In the genomic region with DNA sequence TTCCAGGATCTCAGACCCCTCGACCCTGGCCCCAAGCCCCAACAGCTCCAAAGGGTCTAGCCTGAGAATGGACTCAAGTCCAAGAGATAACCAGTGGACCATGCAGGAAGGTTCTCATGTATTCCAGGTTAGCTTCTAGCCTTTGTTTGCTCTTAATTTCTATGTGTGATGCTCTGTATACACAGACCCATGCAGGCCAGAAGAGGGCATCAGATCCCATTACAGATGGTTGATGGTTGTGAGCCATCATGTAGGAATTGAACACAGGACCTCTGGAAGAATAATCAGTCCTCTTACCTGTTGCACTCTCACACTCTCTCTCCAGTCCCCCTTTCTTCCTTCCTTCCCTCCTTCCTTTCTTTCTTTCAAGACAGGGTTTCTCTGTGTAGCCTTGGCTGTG, we compare ENCODE assay signal across 14 mouse cellular contexts. TPM values are rescaled to one million over a fixed set of nuclear protein-coding genes. Genes with fewer than 3 reads are reported as not detected.
DNase-seq lines count a peak whose midpoint lies in the region; ATAC-seq lines count a peak whose summit lies in the region.
"Had no signal": no experiment of that assay in that cellular context is flagged by ENCODE, and none has a peak within 500 bp of the region (broad histone marks: within the 10 kb centered on the region; RNA-seq: fewer than 3 reads in every experiment).

No protein-coding gene starts in this region.

- no peak for ATAC-seq in heart, embryonic 15.5 days (replicated peaks; ENCODE audit: insufficient number of reproducible peaks, insufficient read depth, low FRiP score, low read depth)
- no peak for ATAC-seq in lung, embryonic 16.5 days (ENCODE audit: low read depth)
- no peak for ATAC-seq in intestine, embryonic 15.5 days
- ATAC-seq in stomach, embryonic 16.5 days (ENCODE audit: insufficient read depth, low FRiP score): no peak
- no peak for ATAC-seq in hindbrain, embryonic 16.5 days
- ATAC-seq: activated CD4-positive, CD25-positive, alpha-beta regulatory T cell, adult 4 months had no signal

- 38% methylated on average over 1 of the region's 1 CpGs for WGBS in heart, embryonic 15.5 days
- 23% methylated on average over 1 of the region's 1 CpGs for WGBS in lung, embryonic 16.5 days
- WGBS in intestine, embryonic 15.5 days: 43% methylated on average over 1 of the region's 1 CpGs
- WGBS in stomach, embryonic 16.5 days: 47% methylated on average over 1 of the region's 1 CpGs
- WGBS in hindbrain, embryonic 16.5 days: 50% methylated on average over 1 of the region's 1 CpGs

- H3K27me3 ChIP-seq in heart, embryonic 15.5 days: peaks cover 25% of the 10 kb centered on the region
- H3K27me3 ChIP-seq in lung, embryonic 16.5 days (ENCODE audit: control insufficient read depth, insufficient read depth, low read depth, low read length): peaks cover 5% of the 10 kb centered on the region
- peaks cover 14% of the 10 kb centered on the region for H3K27me3 ChIP-seq in intestine, embryonic 15.5 days (replicated peaks)
- peaks cover 9% of the 10 kb centered on the region for H3K27me3 ChIP-seq in stomach, embryonic 16.5 days (ENCODE audit: control insufficient read depth, insufficient read depth, low read length)
- peaks cover 26% of the 10 kb centered on the region for H3K27me3 ChIP-seq in hindbrain, embryonic 16.5 days (replicated peaks; ENCODE audit: control insufficient read depth, insufficient read depth, low read length)

- peaks cover 28% of the 10 kb centered on the region for H3K4me1 ChIP-seq in heart, embryonic 15.5 days (replicated peaks)
- H3K4me1 ChIP-seq in lung, embryonic 16.5 days (replicated peaks; ENCODE audit: control insufficient read depth, insufficient read depth, low read length): peaks cover 21% of the 10 kb centered on the region
- H3K4me1 ChIP-seq in intestine, embryonic 15.5 days (replicated peaks): peaks cover 27% of the 10 kb centered on the region
- H3K4me1 ChIP-seq in stomach, embryonic 16.5 days (ENCODE audit: control insufficient read depth, insufficient read depth, low read length): peaks cover 23% of the 10 kb centered on the region
- H3K4me1 ChIP-seq in hindbrain, embryonic 16.5 days (ENCODE audit: control insufficient read depth, insufficient read depth, low read depth, low read length): no peaks in the 10 kb centered on the region

- no peaks in the 10 kb centered on the region for H3K9me3 ChIP-seq in heart, embryonic 15.5 days (replicated peaks)
- H3K9me3 ChIP-seq in lung, embryonic 16.5 days (ENCODE audit: control insufficient read depth, low read length): no peaks in the 10 kb centered on the region
- H3K9me3 ChIP-seq in intestine, embryonic 15.5 days: no peaks in the 10 kb centered on the region
- no peaks in the 10 kb centered on the region for H3K9me3 ChIP-seq in stomach, embryonic 16.5 days (replicated peaks; ENCODE audit: control insufficient read depth, low read length)
- no peaks in the 10 kb centered on the region for H3K9me3 ChIP-seq in hindbrain, embryonic 16.5 days (ENCODE audit: control insufficient read depth, low read length)
- H3K9me3 ChIP-seq: midbrain, embryonic 12.5 days; neural tube, embryonic 13.5 days had no signal

- no peak overlapping the region for H3K4me2 ChIP-seq in heart, embryonic 15.5 days
- no peak overlapping the region; the same call in 1 of the 2 replicates for H3K4me2 ChIP-seq in lung, embryonic 16.5 days (ENCODE audit: low read depth, low read length)
- no peak overlapping the region for H3K4me2 ChIP-seq in intestine, embryonic 15.5 days (replicated peaks)
- H3K4me2 ChIP-seq in stomach, embryonic 16.5 days (ENCODE audit: low read depth, low read length): no peak overlapping the region
- no peak overlapping the region for H3K4me2 ChIP-seq in hindbrain, embryonic 16.5 days (ENCODE audit: low read length)
- H3K4me2 ChIP-seq: midbrain, embryonic 12.5 days; neural tube, embryonic 13.5 days had no signal

- H3K4me3 ChIP-seq in heart, embryonic 15.5 days: no peak overlapping the region
- no peak overlapping the region for H3K4me3 ChIP-seq in lung, embryonic 16.5 days (ENCODE audit: low read length)
- no peak overlapping the region for H3K4me3 ChIP-seq in intestine, embryonic 15.5 days (replicated peaks)
- H3K4me3 ChIP-seq in stomach, embryonic 16.5 days (replicated peaks; ENCODE audit: low read length): no peak overlapping the region
- H3K4me3 ChIP-seq in hindbrain, embryonic 16.5 days (ENCODE audit: low read length): no peak overlapping the region
- H3K4me3 ChIP-seq: midbrain, embryonic 12.5 days; neural tube, embryonic 13.5 days had no signal

- no peak for DNase-seq in heart, adult 8-10 months (ENCODE audit: low spot score)
- no peak for DNase-seq in lung, postnatal 36 days
- no peak for DNase-seq in thymus, postnatal 36 days
- DNase-seq: thymus, postnatal 4 days had no signal

- peaks cover 16% of the 10 kb centered on the region for H3K36me3 ChIP-seq in heart, embryonic 15.5 days
- H3K36me3 ChIP-seq in lung, embryonic 16.5 days (ENCODE audit: control insufficient read depth, insufficient read depth, low read length): peaks cover 12% of the 10 kb centered on the region
- peaks cover 7% of the 10 kb centered on the region; the same call in 1 of the 2 replicates for H3K36me3 ChIP-seq in intestine, embryonic 15.5 days
- peaks cover 7% of the 10 kb centered on the region for H3K36me3 ChIP-seq in stomach, embryonic 16.5 days (ENCODE audit: control insufficient read depth, insufficient read depth, low read length)
- H3K36me3 ChIP-seq in hindbrain, embryonic 16.5 days (ENCODE audit: control insufficient read depth, insufficient read depth, low read length): peaks cover 15% of the 10 kb centered on the region

- peak overlapping the region; percentile 69 for H3K27ac ChIP-seq in heart, embryonic 15.5 days
- peak overlapping the region; percentile 78 for H3K27ac ChIP-seq in lung, embryonic 16.5 days (ENCODE audit: low read length)
- H3K27ac ChIP-seq in intestine, embryonic 15.5 days: 0 out of 2 replicates have a peak overlapping the region, but pooled peaks have one; percentile 10
- peak overlapping the region; percentile 84; the same call in 1 of the 2 replicates for H3K27ac ChIP-seq in stomach, embryonic 16.5 days (ENCODE audit: low read length)
- H3K27ac ChIP-seq in hindbrain, embryonic 16.5 days (ENCODE audit: low read depth, low read length): no peak overlapping the region
- H3K27ac ChIP-seq: midbrain, embryonic 12.5 days; neural tube, embryonic 13.5 days had no signal

- H3K9ac ChIP-seq in heart, embryonic 15.5 days: no peak overlapping the region
- no peak overlapping the region for H3K9ac ChIP-seq in lung, embryonic 16.5 days (ENCODE audit: low read length)
- H3K9ac ChIP-seq in intestine, embryonic 15.5 days: no peak overlapping the region
- H3K9ac ChIP-seq in stomach, embryonic 16.5 days (ENCODE audit: low read length): no peak overlapping the region
- H3K9ac ChIP-seq in hindbrain, embryonic 16.5 days (ENCODE audit: low read depth, low read length): no peak overlapping the region
- H3K9ac ChIP-seq: midbrain, embryonic 12.5 days; neural tube, embryonic 13.5 days had no signal

RNA-seq across cellular contexts. Expression of a gene that starts 3.4 kb away (rescaled TPM):
- polyA plus RNA-seq in heart, embryonic 15.5 days (2015; fragmentation: Nextera tagmentation; extraction: Ambion mirVana): 13.2 and 24.9 TPM in 2 replicates
- total RNA-seq in heart, adult 8-10 months (2022): 10 to 100 TPM in 2 of 4 experiments, 1 to 10 TPM in 2; 7.5 to 11.3 (median 9.9) TPM
- polyA plus RNA-seq in lung, embryonic 16.5 days (2015; fragmentation: Nextera tagmentation; extraction: Ambion mirVana): 76.2 and 93.0 TPM in 2 replicates
- 12.6 and 12.8 TPM in 2 replicates for polyA plus RNA-seq in intestine, embryonic 15.5 days (2015; fragmentation: Nextera tagmentation; extraction: Ambion mirVana)
- 15.0 and 16.3 TPM in 2 replicates for polyA plus RNA-seq in stomach, embryonic 16.5 days (2015; fragmentation: Nextera tagmentation; extraction: Ambion mirVana)
- polyA plus RNA-seq in hindbrain, embryonic 16.5 days (2015; fragmentation: Nextera tagmentation; extraction: Ambion mirVana): 3.4 and 5.3 TPM in 2 replicates

RNA-seq across cellular contexts. Expression of a gene that starts 9.8 kb away (rescaled TPM):
- polyA plus RNA-seq in heart, embryonic 15.5 days (2015; fragmentation: Nextera tagmentation; extraction: Ambion mirVana): 136 and 147 TPM in 2 replicates
- total RNA-seq in heart, adult 8-10 months (2022): 100 to 1,000 TPM; 135 to 142 (median 136) TPM
- polyA plus RNA-seq in lung, embryonic 16.5 days (2015; fragmentation: Nextera tagmentation; extraction: Ambion mirVana): 156 TPM in 2 replicates
- polyA plus RNA-seq in intestine, embryonic 15.5 days (2015; fragmentation: Nextera tagmentation; extraction: Ambion mirVana): 145 and 159 TPM in 2 replicates
- 131 and 141 TPM in 2 replicates for polyA plus RNA-seq in stomach, embryonic 16.5 days (2015; fragmentation: Nextera tagmentation; extraction: Ambion mirVana)
- polyA plus RNA-seq in hindbrain, embryonic 16.5 days (2015; fragmentation: Nextera tagmentation; extraction: Ambion mirVana): 112 and 114 TPM in 2 replicates

RNA-seq across cellular contexts. Expression of a gene that starts 16.8 kb away (rescaled TPM):
- 1.9 and 2.8 TPM in 2 replicates for polyA plus RNA-seq in heart, embryonic 15.5 days (2015; fragmentation: Nextera tagmentation; extraction: Ambion mirVana)
- 1 to 10 TPM in 1 of 4 experiments, under 1 TPM in 3; 0.27 to 1.9 (median 0.74) TPM for total RNA-seq in heart, adult 8-10 months (2022)
- 2.2 and 4.2 TPM in 2 replicates for polyA plus RNA-seq in lung, embryonic 16.5 days (2015; fragmentation: Nextera tagmentation; extraction: Ambion mirVana)
- 2.9 and 3.0 TPM in 2 replicates for polyA plus RNA-seq in intestine, embryonic 15.5 days (2015; fragmentation: Nextera tagmentation; extraction: Ambion mirVana)
- 5.9 and 8.6 TPM in 2 replicates for polyA plus RNA-seq in stomach, embryonic 16.5 days (2015; fragmentation: Nextera tagmentation; extraction: Ambion mirVana)
- 0.27 and 0.29 TPM in 2 replicates for polyA plus RNA-seq in hindbrain, embryonic 16.5 days (2015; fragmentation: Nextera tagmentation; extraction: Ambion mirVana)

RNA-seq across cellular contexts. Expression of a gene that starts 19.5 kb away (rescaled TPM):
- 0.04 and 0.13 TPM in 2 replicates for polyA plus RNA-seq in heart, embryonic 15.5 days (2015; fragmentation: Nextera tagmentation; extraction: Ambion mirVana)
- total RNA-seq in heart, adult 8-10 months (2022): under 1 TPM in 1 of 4 experiments, not detected in 3; 0.12 TPM
- polyA plus RNA-seq in lung, embryonic 16.5 days (2015; fragmentation: Nextera tagmentation; extraction: Ambion mirVana): 0.24 and 0.33 TPM in 2 replicates
- polyA plus RNA-seq in intestine, embryonic 15.5 days (2015; fragmentation: Nextera tagmentation; extraction: Ambion mirVana): 0.06 and 0.16 TPM in 2 replicates
- polyA plus RNA-seq in stomach, embryonic 16.5 days (2015; fragmentation: Nextera tagmentation; extraction: Ambion mirVana): 0.14 and 0.15 TPM in 2 replicates
- 2.8 and 3.2 TPM in 2 replicates for polyA plus RNA-seq in hindbrain, embryonic 16.5 days (2015; fragmentation: Nextera tagmentation; extraction: Ambion mirVana)
- polyA plus RNA-seq: activated CD4-positive, CD25-positive, alpha-beta regulatory T cell, adult 4 months; hindbrain, embryonic 11.5 days; limb, embryonic 11.5 days; midbrain, embryonic 12.5 days had no signal

RNA-seq across cellular contexts. Expression of a gene that starts 35.8 kb away (rescaled TPM):
- 16.9 and 26.6 TPM in 2 replicates for polyA plus RNA-seq in heart, embryonic 15.5 days (2015; fragmentation: Nextera tagmentation; extraction: Ambion mirVana)
- 1 to 10 TPM; 1.8 to 6.8 (median 4.6) TPM for total RNA-seq in heart, adult 8-10 months (2022)
- 63.5 and 67.2 TPM in 2 replicates for polyA plus RNA-seq in lung, embryonic 16.5 days (2015; fragmentation: Nextera tagmentation; extraction: Ambion mirVana)
- polyA plus RNA-seq in intestine, embryonic 15.5 days (2015; fragmentation: Nextera tagmentation; extraction: Ambion mirVana): 29.2 and 30.4 TPM in 2 replicates
- polyA plus RNA-seq in stomach, embryonic 16.5 days (2015; fragmentation: Nextera tagmentation; extraction: Ambion mirVana): 38.2 and 39.9 TPM in 2 replicates
- polyA plus RNA-seq in hindbrain, embryonic 16.5 days (2015; fragmentation: Nextera tagmentation; extraction: Ambion mirVana): 9.5 and 10.3 TPM in 2 replicates
